Mouse (Mus musculus) ovary, adult 18-20 months (tissue): ENCODE results near the gene BC005561.
"Not testable (repeated sequence)": the region's sequence is repeated elsewhere in the genome, so short reads cannot be mapped to it uniquely, and the experiment has no call there.

ENCODE experiments used
- DNase-seq: peaks from one replicate; pipeline ENCODE4 v3.0.0; 2022; ENCODE audit warnings: low spot score, mixed read lengths

BC005561 gene

GRCm38 (mm10) chr5:104508195-104508891, at the start of gene BC005561:
Gene BC005561, plus strand, starts transcription at chr5:104508352.
- DNase-seq = peak; percentile 71

- DNase-seq = peak; percentile 76
Measured at GRCm38 (mm10) chr5:104458832-104459705, 49.1 kb upstream of the BC005561 start, which contains the start of gene Pkd2. Gene Pkd2, plus strand, starts transcription at chr5:104459450.

- DNase-seq = peak; percentile 20
Measured at GRCm38 (mm10) chr5:104459706-104460455, 48.3 kb upstream of the BC005561 start.

GRCm38 (mm10) chr5:104460456-104460838, 47.7 kb upstream of the BC005561 start:
- no peak for DNase-seq

- no peak for DNase-seq
Measured at GRCm38 (mm10) chr5:104460856-104461255, 47.3 kb upstream of the BC005561 start.

- no peak for DNase-seq
Measured at GRCm38 (mm10) chr5:104465279-104465678, 42.9 kb upstream of the BC005561 start.

- DNase-seq = no peak
Measured at GRCm38 (mm10) chr5:104465731-104466130, 42.4 kb upstream of the BC005561 start.

GRCm38 (mm10) chr5:104466816-104467215, 41.3 kb upstream of the BC005561 start:
- DNase-seq = no peak

GRCm38 (mm10) chr5:104468586-104468985, 39.6 kb upstream of the BC005561 start:
- no peak for DNase-seq

GRCm38 (mm10) chr5:104470981-104471391, 37.2 kb upstream of the BC005561 start:
- no peak for DNase-seq

GRCm38 (mm10) chr5:104472371-104472770, 35.8 kb upstream of the BC005561 start:
- no peak for DNase-seq

- DNase-seq = no peak
Measured at GRCm38 (mm10) chr5:104480367-104480766, 27.8 kb upstream of the BC005561 start.

- DNase-seq = no peak
Measured at GRCm38 (mm10) chr5:104482856-104483255, 25.3 kb upstream of the BC005561 start.

- DNase-seq = no peak
Measured at GRCm38 (mm10) chr5:104491561-104491960, 16.6 kb upstream of the BC005561 start.

GRCm38 (mm10) chr5:104504883-104505282, 3.3 kb upstream of the BC005561 start:
- no peak for DNase-seq

GRCm38 (mm10) chr5:104507829-104508194, 340 bp upstream of the BC005561 start:
- DNase-seq = no peak

GRCm38 (mm10) chr5:104511211-104511610, 3.1 kb downstream of the BC005561 start:
- DNase-seq = no peak

GRCm38 (mm10) chr5:104538612-104539011, 30.5 kb downstream of the BC005561 start:
- DNase-seq = no peak

GRCm38 (mm10) chr5:104539331-104539730, 31.2 kb downstream of the BC005561 start:
- no peak for DNase-seq

GRCm38 (mm10) chr5:104568079-104568478, 59.9 kb downstream of the BC005561 start:
- not testable (repeated sequence) for DNase-seq

- DNase-seq = no peak
Measured at GRCm38 (mm10) chr5:104570766-104571165, 62.6 kb downstream of the BC005561 start.

- peak; percentile 79 for DNase-seq
Measured at GRCm38 (mm10) chr5:104571282-104571921, 63.2 kb downstream of the BC005561 start.
